Mouse (Mus musculus): Measurements from ENCODE around the gene N4bp2. TPM values are rescaled to one million over a fixed set of nuclear protein-coding genes. Genes with fewer than 3 reads are reported as not detected.

N4bp2 gene
- total and polyA plus RNA-seq, 3 experiments, result 2.4 to 11.1 (median 11.1) TPM

GRCm38 (mm10) chr5:65833766-65834498 is 70.6 kb downstream of the N4bp2 start:
- no peaks in the 10 kb centered on the region for H3K79me2 ChIP-seq (replicated peaks; ENCODE audit: control insufficient read depth, insufficient read depth, low read length)
- no peaks in the 10 kb centered on the region for H3K4me1 ChIP-seq (ENCODE audit: control insufficient read depth, insufficient read depth, low read length)
- no peak overlapping the region for H3K4me3 ChIP-seq
- H3K36me3 ChIP-seq (ENCODE audit: control insufficient read depth, insufficient read depth, low read length), result no peaks in the 10 kb centered on the region
- intact Hi-C loops (cut with DNase I), result no loop called here
- WGBS, result 89% methylated on average over 8 of the region's 8 CpGs
- DNase-seq, result no peak
- TF ChIP-seq EP300 (IDR thresholded peaks at IDR 0.05; ENCODE audit: insufficient read depth, low read depth, low read length), result no peak
- no peak for TF ChIP-seq CTCF (IDR thresholded peaks at IDR 0.05)
- TF ChIP-seq POLR2A (IDR thresholded peaks at IDR 0.05; ENCODE audit: insufficient read depth, low read depth, low read length), result no peak
- H3K9ac ChIP-seq (ENCODE audit: low read depth, low read length), result no peak overlapping the region
- H3K27me3 ChIP-seq (ENCODE audit: control insufficient read depth, insufficient read depth, low read length), result no peaks in the 10 kb centered on the region
- H3K27ac ChIP-seq, result no peak overlapping the region

- Histone ChIP-seq H3K27me3 (ENCODE audit: control insufficient read depth, insufficient read depth, low read length) (no peaks in the 10 kb centered on the region), H3K79me2 (replicated peaks; ENCODE audit: control insufficient read depth, insufficient read depth, low read length) (no peaks in the 10 kb centered on the region), H3K36me3 (ENCODE audit: control insufficient read depth, insufficient read depth, low read length) (no peaks in the 10 kb centered on the region), H3K9ac (ENCODE audit: low read depth, low read length) (no peak overlapping the region), H3K4me1 (ENCODE audit: control insufficient read depth, insufficient read depth, low read length) (no peaks in the 10 kb centered on the region), H3K4me3 (no peak overlapping the region), H3K27ac (no peak overlapping the region)
- WGBS, result 88% methylated on average over 6 of the region's 6 CpGs
- DNase-seq, result no peak
- intact Hi-C loops (cut with DNase I), result no loop called here
- TF ChIP-seq EP300 (IDR thresholded peaks at IDR 0.05; ENCODE audit: insufficient read depth, low read depth, low read length), result no peak
Observed at GRCm38 (mm10) chr5:65838053-65838452, 74.7 kb downstream of the N4bp2 start.

GRCm38 (mm10) chr5:65842947-65843346 is 79.6 kb downstream of the N4bp2 start:
- no peaks in the 10 kb centered on the region for H3K79me2 ChIP-seq (replicated peaks; ENCODE audit: control insufficient read depth, insufficient read depth, low read length)
- no peak overlapping the region for H3K27ac ChIP-seq
- H3K4me1 ChIP-seq (ENCODE audit: control insufficient read depth, insufficient read depth, low read length), result no peaks in the 10 kb centered on the region
- no peak overlapping the region for H3K9ac ChIP-seq (ENCODE audit: low read depth, low read length)
- intact Hi-C loops (cut with DNase I), result no loop called here
- TF ChIP-seq EP300 (IDR thresholded peaks at IDR 0.05; ENCODE audit: insufficient read depth, low read depth, low read length) (no peak), CTCF (IDR thresholded peaks at IDR 0.05) (no peak), POLR2A (IDR thresholded peaks at IDR 0.05; ENCODE audit: insufficient read depth, low read depth, low read length) (no peak)
- H3K27me3 ChIP-seq (ENCODE audit: control insufficient read depth, insufficient read depth, low read length), result no peaks in the 10 kb centered on the region
- no peaks in the 10 kb centered on the region for H3K36me3 ChIP-seq (ENCODE audit: control insufficient read depth, insufficient read depth, low read length)
- DNase-seq, result no peak
- WGBS, result 59% methylated on average over 7 of the region's 7 CpGs
- no peak overlapping the region for H3K4me3 ChIP-seq

- intact Hi-C loops (cut with DNase I), result no loop called here
- H3K27ac ChIP-seq, result no peak overlapping the region
- H3K27me3 ChIP-seq (ENCODE audit: control insufficient read depth, insufficient read depth, low read length), result no peaks in the 10 kb centered on the region
- TF ChIP-seq CTCF (IDR thresholded peaks at IDR 0.05) (no peak), EP300 (IDR thresholded peaks at IDR 0.05; ENCODE audit: insufficient read depth, low read depth, low read length) (no peak), POLR2A (IDR thresholded peaks at IDR 0.05; ENCODE audit: insufficient read depth, low read depth, low read length) (no peak)
- DNase-seq, result no peak
- H3K79me2 ChIP-seq (replicated peaks; ENCODE audit: control insufficient read depth, insufficient read depth, low read length), result no peaks in the 10 kb centered on the region
- H3K4me3 ChIP-seq, result no peak overlapping the region
- no peaks in the 10 kb centered on the region for H3K4me1 ChIP-seq (ENCODE audit: control insufficient read depth, insufficient read depth, low read length)
- H3K36me3 ChIP-seq (ENCODE audit: control insufficient read depth, insufficient read depth, low read length), result no peaks in the 10 kb centered on the region
- 74% methylated on average over 8 of the region's 8 CpGs for WGBS
- H3K9ac ChIP-seq (ENCODE audit: low read depth, low read length), result no peak overlapping the region
Observed at GRCm38 (mm10) chr5:65846534-65846933, 83.2 kb downstream of the N4bp2 start.

GRCm38 (mm10) chr5:65846958-65847357 is 83.6 kb downstream of the N4bp2 start:
- no peak overlapping the region for H3K9ac ChIP-seq (ENCODE audit: low read depth, low read length)

GRCm38 (mm10) chr5:65847656-65848055 is 84.3 kb downstream of the N4bp2 start:
- no peak for TF ChIP-seq CTCF (IDR thresholded peaks at IDR 0.05)
- no peak for TF ChIP-seq POLR2A (IDR thresholded peaks at IDR 0.05; ENCODE audit: insufficient read depth, low read depth, low read length)
- no peak for TF ChIP-seq EP300 (IDR thresholded peaks at IDR 0.05; ENCODE audit: insufficient read depth, low read depth, low read length)
- no peaks in the 10 kb centered on the region for H3K4me1 ChIP-seq (ENCODE audit: control insufficient read depth, insufficient read depth, low read length)
- no peak overlapping the region for H3K27ac ChIP-seq
- intact Hi-C loops (cut with DNase I), result no loop called here
- H3K4me3 ChIP-seq, result no peak overlapping the region
- H3K36me3 ChIP-seq (ENCODE audit: control insufficient read depth, insufficient read depth, low read length), result no peaks in the 10 kb centered on the region
- no peak overlapping the region for H3K9ac ChIP-seq (ENCODE audit: low read depth, low read length)
- no peaks in the 10 kb centered on the region for H3K79me2 ChIP-seq (replicated peaks; ENCODE audit: control insufficient read depth, insufficient read depth, low read length)
- 73% methylated on average over 7 of the region's 7 CpGs for WGBS
- DNase-seq, result no peak
- H3K27me3 ChIP-seq (ENCODE audit: control insufficient read depth, insufficient read depth, low read length), result no peaks in the 10 kb centered on the region

More at GRCm38 (mm10) chr5:65846958-65847357, 83.6 kb downstream of the N4bp2 start:
- H3K27ac ChIP-seq, result no peak overlapping the region
- intact Hi-C loops (cut with DNase I), result no loop called here
- H3K4me1 ChIP-seq (ENCODE audit: control insufficient read depth, insufficient read depth, low read length), result no peaks in the 10 kb centered on the region
- no peak for TF ChIP-seq POLR2A (IDR thresholded peaks at IDR 0.05; ENCODE audit: insufficient read depth, low read depth, low read length)
- no peak for TF ChIP-seq EP300 (IDR thresholded peaks at IDR 0.05; ENCODE audit: insufficient read depth, low read depth, low read length)
- no peak for TF ChIP-seq CTCF (IDR thresholded peaks at IDR 0.05)
- H3K79me2 ChIP-seq (replicated peaks; ENCODE audit: control insufficient read depth, insufficient read depth, low read length), result no peaks in the 10 kb centered on the region
- H3K27me3 ChIP-seq (ENCODE audit: control insufficient read depth, insufficient read depth, low read length), result no peaks in the 10 kb centered on the region
- DNase-seq, result no peak
- no peak overlapping the region for H3K4me3 ChIP-seq
- H3K36me3 ChIP-seq (ENCODE audit: control insufficient read depth, insufficient read depth, low read length), result no peaks in the 10 kb centered on the region
- WGBS, result 55% methylated on average over 3 of the region's 3 CpGs
